Mouse (Mus musculus) liver, embryonic 14.5 days (tissue): ENCODE results near the gene Nsd1. TPM values are rescaled to one million over a fixed set of nuclear protein-coding genes. Genes with fewer than 3 reads are reported as not detected.

Experiments
- ATAC-seq: fragments of 200-750 bp; cut with Nextera tagmentation; 2 replicates; pipeline ENCODE4 v1.8.0; 2017; ENCODE audit warnings: moderate number of reproducible peaks, mild to moderate bottlenecking, moderate library complexity; ENCODE audit not compliant: insufficient read depth
- DNase-seq, 3 experiments: peaks; one replicate each; pipeline ENCODE4 v3.0.0-alpha.2; 2012 to 2013; ENCODE audit warnings: low read depth in 3 of 3, low spot score in 3 of 3
- H3K27ac ChIP-seq: fragments of 300-500 bp; sonication (generic); 2 replicates; pipeline ENCODE4 v1.5.1; 2014; ENCODE audit warnings: moderate library complexity, mild to moderate bottlenecking, control low read depth, inconsistent platforms
- H3K27me3 ChIP-seq: fragments of 300-500 bp; sonication (generic); 2 replicates; pipeline ENCODE4 v1.6.1; 2014; ENCODE audit warnings: mild to moderate bottlenecking, low read length, moderate library complexity; ENCODE audit not compliant: control insufficient read depth, insufficient read depth
- H3K36me3 ChIP-seq: fragments of 300-500 bp; sonication (generic); replicated peaks from 2 replicates; pipeline ENCODE4 v1.6.1; 2014; ENCODE audit warnings: low read depth; ENCODE audit not compliant: control insufficient read depth, insufficient read depth
- H3K4me1 ChIP-seq, 2 experiments: fragments of 200-500 bp in 1 of 2; fragments of 300-500 bp in 1 of 2; sonication (generic) in 1 of 2; replicated peaks; 2 replicates each; pipeline ENCODE4 v1.6.1; 2012 to 2014; ENCODE audit warnings: antibody characterized with exemption in 1 of 2, inconsistent platforms in 1 of 2, low read length in 1 of 2; ENCODE audit not compliant: control insufficient read depth in 2 of 2, insufficient read depth in 2 of 2
- H3K4me2 ChIP-seq: fragments of 300-500 bp; sonication (generic); 2 replicates; pipeline ENCODE4 v1.6.1; 2014; ENCODE audit warnings: low read depth, mild to moderate bottlenecking, control low read depth, moderate library complexity
- H3K4me3 ChIP-seq, 2 experiments: fragments of 200-500 bp in 1 of 2; fragments of 300-500 bp in 1 of 2; sonication (generic) in 1 of 2; 2 replicates each; pipeline ENCODE4 v1.5.1; 2012 to 2014; ENCODE audit warnings: low read depth in 2 of 2, low read length in 2 of 2, mild to moderate bottlenecking in 2 of 2, control low read depth in 1 of 2, inconsistent platforms in 1 of 2, moderate library complexity in 1 of 2; ENCODE audit not compliant: insufficient read depth in 1 of 2
- H3K9ac ChIP-seq: fragments of 300-500 bp; sonication (generic); replicated peaks from 2 replicates; pipeline ENCODE4 v1.6.1; 2014; ENCODE audit warnings: mild to moderate bottlenecking, control low read depth, moderate library complexity
- H3K9me3 ChIP-seq: fragments of 300-500 bp; sonication (generic); 2 replicates; pipeline ENCODE4 v1.6.1; 2016; ENCODE audit warnings: low read length, mixed read lengths; ENCODE audit not compliant: control insufficient read depth
- CTCF ChIP-seq: IDR thresholded peaks from 2 replicates; pipeline ENCODE4 v1.5.1; 2016; ENCODE audit warnings: antibody characterized with exemption, low read depth, control low read depth
- EP300 ChIP-seq: IDR thresholded peaks from 2 replicates; pipeline ENCODE4 v1.6.1; 2016; ENCODE audit warnings: antibody characterized with exemption, low read depth
- WGBS: fragments of 180-500 bp; shearing (Covaris S2); extraction: QIAGEN DNeasy Blood & Tissue Kit; methylation state at CpG from one replicate; pipeline ENCODE4 v1.1.7; 2014; ENCODE audit not compliant: insufficient replicate concordance; 5-methylcytosine and 5-hydroxymethylcytosine counted together
- polyA plus RNA-seq, 2 experiments: library from polyadenylated mRNA; depleted of rRNA in 1 of 2; stranded (reverse) in 1 of 2; unstranded in 1 of 2; fragments of >200 nt; fragmentation: Nextera tagmentation in 1 of 2; extraction: Ambion mirVana in 1 of 2; gene quantifications; 2 replicates each; pipeline versions ENCODE4 v1.2.1 to v1.2.3; 2012 to 2014

The Nsd1 gene
- polyA plus RNA-seq, 2 experiments = 8.0 to 13.8 TPM

DNA sequence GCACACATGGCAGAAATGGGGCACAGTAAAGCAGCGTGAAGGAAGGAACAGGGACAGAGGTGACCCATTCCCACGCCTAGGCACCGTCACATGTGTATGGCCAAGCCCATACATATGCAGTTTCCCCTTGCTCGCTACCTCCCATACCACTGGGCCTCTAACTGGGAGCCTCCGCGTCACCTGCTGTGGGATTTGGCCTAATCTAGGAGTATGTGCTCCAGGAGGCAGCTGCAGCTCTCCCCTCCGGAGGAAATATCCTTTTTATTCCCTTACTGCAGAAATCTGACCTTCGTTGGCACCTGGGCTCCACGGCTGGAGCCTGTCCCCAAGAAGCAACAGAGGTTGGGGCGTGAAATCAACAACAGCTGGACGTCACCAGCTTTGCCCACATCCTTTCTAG is 35.2 kb upstream of the Nsd1 start:
- WGBS = 67% methylated on average over 11 of the region's 11 CpGs
- no peaks in the 10 kb centered on the region for H3K36me3 ChIP-seq
- no peak overlapping the region for H3K4me2 ChIP-seq
- TF ChIP-seq EP300 = no peak
- no peak for TF ChIP-seq CTCF
- H3K9ac ChIP-seq = no peak overlapping the region
- no peaks in the 10 kb centered on the region for H3K4me1 ChIP-seq
- no peaks in the 10 kb centered on the region for H3K27me3 ChIP-seq
- DNase-seq (no peak), ATAC-seq (no peak)
- H3K4me3 ChIP-seq = no peak overlapping the region
- H3K27ac ChIP-seq = no peak overlapping the region
- H3K9me3 ChIP-seq = no peaks in the 10 kb centered on the region

DNA sequence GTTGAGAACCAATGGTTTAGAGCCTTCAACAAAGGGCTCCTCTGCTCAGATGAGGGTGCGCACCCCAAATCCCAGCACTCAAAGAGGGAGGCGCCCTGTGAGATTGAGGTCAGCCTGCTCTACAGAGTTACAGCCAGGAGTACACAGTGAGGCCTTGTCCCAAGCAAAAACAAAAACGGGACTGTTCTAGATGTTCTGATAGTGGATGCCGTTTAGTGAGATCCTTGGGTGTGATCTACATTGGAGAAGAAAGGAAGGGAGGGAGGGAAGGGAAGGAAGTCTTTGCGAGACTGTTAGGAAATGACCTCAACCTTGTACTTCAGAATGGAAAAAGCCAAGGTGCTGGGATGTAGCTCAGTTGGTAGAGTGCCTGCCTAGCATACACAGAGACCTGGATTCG is 33.3 kb upstream of the Nsd1 start:
- Histone ChIP-seq H3K9me3 (no peaks in the 10 kb centered on the region), H3K36me3 (no peaks in the 10 kb centered on the region), H3K27ac (no peak overlapping the region), H3K4me1 (peaks cover 0 to 2% of the 10 kb centered on the region in 2 experiments; a peak in 1 of 4 replicates), H3K4me3 (no peak overlapping the region), H3K27me3 (no peaks in the 10 kb centered on the region), H3K9ac (no peak overlapping the region), H3K4me2 (no peak overlapping the region)
- DNase-seq (no peak), ATAC-seq (no peak)
- WGBS = 50% methylated on average over 6 of the region's 6 CpGs
- TF ChIP-seq CTCF = no peak
- TF ChIP-seq EP300 = no peak

DNA sequence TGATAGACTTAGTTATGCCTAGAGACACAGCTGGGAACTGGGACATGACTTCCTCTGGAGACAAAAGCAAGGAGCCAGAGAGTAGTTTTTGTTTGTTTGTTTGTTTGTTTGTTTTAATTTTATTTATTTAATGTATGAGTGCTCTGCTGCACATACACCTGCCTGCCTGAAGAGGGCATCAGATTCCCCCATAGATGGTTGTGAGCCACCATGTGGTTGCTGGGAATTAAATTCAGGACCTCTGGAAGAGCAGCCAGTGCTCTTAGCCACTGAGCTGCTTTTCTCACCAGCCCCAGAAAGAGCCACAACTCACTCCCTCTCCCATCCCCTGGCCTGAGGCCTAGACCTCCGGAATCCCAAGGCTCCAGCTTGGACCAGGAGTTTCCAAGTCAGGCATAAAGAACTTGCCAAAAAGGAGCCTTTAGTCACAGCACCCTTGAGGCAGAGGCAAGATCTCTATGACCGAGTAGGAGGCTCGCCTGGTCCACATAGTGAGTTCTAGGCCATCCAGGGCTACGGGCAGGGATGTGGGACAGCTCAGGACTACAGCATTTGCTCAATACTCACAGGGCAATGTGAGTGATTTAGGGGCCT is 31.6 kb upstream of the Nsd1 start:
- Histone ChIP-seq H3K36me3 (no peaks in the 10 kb centered on the region), H3K27ac (no peak overlapping the region), H3K9ac (no peak overlapping the region), H3K9me3 (no peaks in the 10 kb centered on the region), H3K4me1 (peaks cover 2 to 15% of the 10 kb centered on the region in 2 experiments; a peak in 3 of 4 replicates), H3K27me3 (no peaks in the 10 kb centered on the region), H3K4me3 (no peak overlapping the region), H3K4me2 (no peak overlapping the region)
- no peak for TF ChIP-seq EP300
- peak; percentile 51 for TF ChIP-seq CTCF
- ATAC-seq (no peak), DNase-seq (no peak)
- 63% methylated on average over 4 of the region's 4 CpGs for WGBS

DNA sequence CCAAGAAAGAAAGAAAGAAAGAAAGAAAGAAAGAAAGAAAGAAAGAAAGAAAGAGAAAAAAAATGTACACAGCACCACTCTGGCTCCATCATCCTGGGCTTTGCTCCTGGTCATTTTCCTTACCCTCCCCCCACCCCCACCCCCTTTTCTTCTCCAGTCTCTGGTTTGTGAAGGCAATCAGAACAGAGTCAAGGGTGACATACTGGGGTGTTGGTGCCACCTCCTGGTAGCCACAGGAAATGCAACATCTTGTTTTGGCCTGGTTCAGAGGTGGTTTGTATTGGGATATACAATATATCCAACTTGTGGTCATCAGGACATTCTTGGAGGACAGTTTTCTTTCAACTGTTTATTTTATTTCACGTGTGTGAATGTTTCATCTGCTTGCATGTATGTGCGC is 31.0 kb upstream of the Nsd1 start:
- ATAC-seq (no peak), DNase-seq (peak in 2 of 3 experiments; percentile 47 to 53)
- no peak overlapping the region for H3K4me3 ChIP-seq
- H3K4me1 ChIP-seq = peaks cover 2 to 15% of the 10 kb centered on the region in 2 experiments; a peak in 3 of 4 replicates
- 46% methylated on average over 2 of the region's 2 CpGs for WGBS
- H3K27ac ChIP-seq = no peak overlapping the region
- no peaks in the 10 kb centered on the region for H3K36me3 ChIP-seq
- no peaks in the 10 kb centered on the region for H3K27me3 ChIP-seq
- H3K4me2 ChIP-seq = no peak overlapping the region
- TF ChIP-seq EP300 (no peak), CTCF (peak; percentile 85)
- H3K9ac ChIP-seq = no peak overlapping the region
- no peaks in the 10 kb centered on the region for H3K9me3 ChIP-seq

DNA sequence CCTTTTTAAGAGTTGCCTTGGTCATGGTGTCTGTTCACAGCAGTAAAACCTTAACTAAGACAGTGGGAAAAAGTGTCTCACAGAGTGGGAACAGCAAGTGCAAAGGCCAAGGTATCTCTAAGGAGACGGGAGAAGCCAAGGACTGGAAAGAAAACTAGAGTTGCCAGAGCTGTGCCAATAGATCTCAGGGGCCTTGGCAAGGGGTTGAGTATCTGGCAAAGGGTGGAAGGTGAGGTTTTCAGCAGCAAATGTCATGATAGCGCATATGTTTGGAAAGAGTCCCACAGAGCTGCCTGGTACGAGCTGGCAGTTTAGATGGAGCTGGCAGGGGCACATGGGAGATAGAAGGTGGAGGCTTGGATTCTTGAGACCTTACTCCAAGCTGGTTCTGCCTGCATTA is 30.0 kb upstream of the Nsd1 start:
- no peaks in the 10 kb centered on the region for H3K9me3 ChIP-seq
- H3K4me2 ChIP-seq = no peak overlapping the region
- H3K27me3 ChIP-seq = no peaks in the 10 kb centered on the region
- WGBS = 82% methylated on average over 3 of the region's 3 CpGs
- no peak overlapping the region for H3K4me3 ChIP-seq
- no peak overlapping the region for H3K27ac ChIP-seq
- DNase-seq (no peak), ATAC-seq (no peak)
- TF ChIP-seq CTCF (no peak), EP300 (no peak)
- H3K36me3 ChIP-seq = no peaks in the 10 kb centered on the region
- peaks cover 2 to 15% of the 10 kb centered on the region in 2 experiments; a peak in 3 of 4 replicates for H3K4me1 ChIP-seq
- H3K9ac ChIP-seq = no peak overlapping the region
